Mouse (Mus musculus) forebrain, embryonic 14.5 days (tissue): ENCODE results near the gene Syde1. TPM values are rescaled to one million over a fixed set of nuclear protein-coding genes. Genes with fewer than 3 reads are reported as not detected.

Source experiments
- ATAC-seq: fragments of 200-750 bp; cut with Nextera tagmentation; 2 replicates; pipeline ENCODE4 v1.8.0; 2017; ENCODE audit warnings: mild to moderate bottlenecking, moderate library complexity
- DNase-seq: peaks from one replicate; pipeline ENCODE4 v3.0.0-alpha.2; 2015; ENCODE audit warnings: low spot score
- H3K27ac ChIP-seq: fragments of 300-500 bp; sonication (generic); 2 replicates; pipeline ENCODE4 v1.5.1; 2014; ENCODE audit warnings: low read depth, mild to moderate bottlenecking, control low read depth, low read length, moderate library complexity
- H3K27me3 ChIP-seq: fragments of 300-500 bp; sonication (generic); replicated peaks from 2 replicates; pipeline ENCODE4 v1.6.1; 2014; ENCODE audit warnings: low read length, control low read depth, mixed read lengths; ENCODE audit not compliant: control insufficient read depth, insufficient read depth
- H3K36me3 ChIP-seq: fragments of 300-500 bp; sonication (generic); 2 replicates; pipeline ENCODE4 v1.6.1; 2014; ENCODE audit warnings: low read length, control low read depth; ENCODE audit not compliant: control insufficient read depth, insufficient read depth
- H3K4me1 ChIP-seq: fragments of 300-500 bp; sonication (generic); 2 replicates; pipeline ENCODE4 v1.6.1; 2014; ENCODE audit warnings: antibody characterized with exemption, low read length, control low read depth; ENCODE audit not compliant: control insufficient read depth, insufficient read depth
- H3K4me2 ChIP-seq: fragments of 300-500 bp; sonication (generic); 2 replicates; pipeline ENCODE4 v1.6.1; 2014; ENCODE audit warnings: mild to moderate bottlenecking, control low read depth, low read length
- H3K4me3 ChIP-seq: fragments of 300-500 bp; sonication (generic); 2 replicates; pipeline ENCODE4 v1.5.1; 2014; ENCODE audit warnings: low read depth, low read length, control low read depth
- H3K9ac ChIP-seq: fragments of 300-500 bp; sonication (generic); 2 replicates; pipeline ENCODE4 v1.6.1; 2014; ENCODE audit warnings: mild to moderate bottlenecking, low read length, control low read depth, moderate library complexity
- H3K9me3 ChIP-seq: fragments of 300-500 bp; sonication (generic); replicated peaks from 2 replicates; pipeline ENCODE4 v1.6.1; 2016; ENCODE audit warnings: low read length, control low read depth, mixed read lengths; ENCODE audit not compliant: control insufficient read depth
- WGBS: fragments of 180-500 bp; shearing (Covaris S2); extraction: QIAGEN DNeasy Blood & Tissue Kit; methylation state at CpG from one replicate; pipeline ENCODE4 v1.1.7; 2014; 5-methylcytosine and 5-hydroxymethylcytosine counted together
- polyA plus RNA-seq: library from polyadenylated mRNA; unstranded; fragments of >200 nt; fragmentation: Nextera tagmentation; extraction: Ambion mirVana; gene quantifications from 2 replicates; pipeline ENCODE4 v1.2.1, GENCODE M21; 2014

The Syde1 gene
- polyA plus RNA-seq, 1 experiment from 2014 or later, result 4.4 TPM

- H3K9ac ChIP-seq, result no peak overlapping the region
- no peaks in the 10 kb centered on the region; the same call in 1 of the 2 replicates for H3K36me3 ChIP-seq
- no peaks in the 10 kb centered on the region for H3K27me3 ChIP-seq
- no peak overlapping the region for H3K27ac ChIP-seq
- no peak for ATAC-seq
- no peak overlapping the region for H3K4me3 ChIP-seq
- no peak for DNase-seq
- 0 out of 2 replicates have a peak, but pooled peaks cover 5% of the 10 kb centered on the region for H3K4me1 ChIP-seq
- 82% methylated on average over 6 of the region's 6 CpGs for WGBS
- H3K4me2 ChIP-seq, result no peak overlapping the region
- no peaks in the 10 kb centered on the region for H3K9me3 ChIP-seq
These were observed 2.4 kb upstream of the Syde1 start for GRCm38 (mm10) chr10:78594157-78594556.

GRCm38 (mm10) chr10:78593736-78594135 is 2.0 kb upstream of the Syde1 start:
- Histone ChIP-seq H3K4me3 (no peak overlapping the region), H3K36me3 (peaks cover 3% of the 10 kb centered on the region; the same call in 1 of the 2 replicates), H3K27ac (no peak overlapping the region), H3K9ac (no peak overlapping the region), H3K4me1 (0 out of 2 replicates have a peak, but pooled peaks cover 5% of the 10 kb centered on the region), H3K27me3 (no peaks in the 10 kb centered on the region), H3K4me2 (no peak overlapping the region), H3K9me3 (no peaks in the 10 kb centered on the region)
- WGBS, result 93% methylated on average over 5 of the region's 5 CpGs
- DNase-seq (no peak), ATAC-seq (no peak)

GRCm38 (mm10) chr10:78592856-78593379 is 1.2 kb upstream of the Syde1 start:
- 88% methylated on average over 4 of the region's 4 CpGs for WGBS
- Histone ChIP-seq H3K4me3 (no peak overlapping the region), H3K4me2 (no peak overlapping the region), H3K27me3 (no peaks in the 10 kb centered on the region), H3K27ac (no peak overlapping the region), H3K36me3 (peaks cover 6% of the 10 kb centered on the region; the same call in 1 of the 2 replicates), H3K9ac (no peak overlapping the region), H3K4me1 (0 out of 2 replicates have a peak, but pooled peaks cover 5% of the 10 kb centered on the region), H3K9me3 (no peaks in the 10 kb centered on the region)
- ATAC-seq, result no peak
- no peak for DNase-seq

DNA sequence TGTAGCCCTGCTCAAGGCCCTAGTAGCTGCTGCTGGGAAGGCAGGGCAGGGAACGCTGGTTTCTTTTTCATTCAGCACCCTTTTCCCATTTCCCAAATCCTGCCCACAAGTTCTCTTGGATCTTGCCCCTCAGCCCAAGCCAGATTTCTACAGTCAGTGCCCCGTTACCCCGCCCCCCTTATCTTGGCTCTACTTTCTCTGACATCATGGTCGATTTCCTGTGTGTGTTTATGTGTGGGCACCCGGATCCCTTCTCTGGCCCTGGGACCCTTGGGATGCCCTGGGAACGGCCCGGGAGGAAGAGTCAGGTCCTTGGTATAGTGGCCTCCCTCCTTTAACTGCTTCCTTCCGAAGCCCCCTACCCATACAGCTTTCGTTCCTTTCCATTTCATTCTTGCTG is 1.0 kb downstream of the Syde1 start:
- peak overlapping the region; percentile 71 for H3K9ac ChIP-seq
- peaks cover 14% of the 10 kb centered on the region; the same call in 1 of the 2 replicates for H3K36me3 ChIP-seq
- peak overlapping the region; percentile 43 for H3K4me3 ChIP-seq
- H3K4me2 ChIP-seq, result peak overlapping the region; percentile 69
- ATAC-seq (0 out of 2 replicates have a peak, but pooled peaks have one; percentile 4), DNase-seq (no peak)
- no peak overlapping the region for H3K27ac ChIP-seq
- 0 out of 2 replicates have a peak, but pooled peaks cover 5% of the 10 kb centered on the region for H3K4me1 ChIP-seq
- H3K27me3 ChIP-seq, result no peaks in the 10 kb centered on the region
- H3K9me3 ChIP-seq, result no peaks in the 10 kb centered on the region
- WGBS, result 45% methylated on average over 9 of the region's 9 CpGs

DNA sequence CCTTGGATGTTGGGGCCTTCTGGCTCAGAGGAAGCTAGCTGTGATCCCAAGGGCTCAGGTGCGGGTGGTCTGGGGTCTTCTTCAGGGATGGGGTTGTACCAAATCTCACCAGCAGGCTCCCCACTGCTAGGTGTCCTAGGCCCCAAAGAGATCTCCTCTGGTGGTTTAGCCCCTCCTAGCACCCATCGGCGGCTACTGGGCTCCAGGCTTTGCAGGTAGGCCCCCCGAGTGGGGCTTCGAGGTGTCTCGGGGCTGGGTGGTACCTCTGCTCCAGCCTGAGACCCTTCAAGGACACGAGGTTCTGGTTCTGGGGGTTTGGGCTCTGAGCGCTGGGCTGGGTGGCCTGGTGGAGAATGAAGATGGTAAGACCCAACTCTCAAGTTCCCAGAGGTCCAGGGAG is 1.9 kb downstream of the Syde1 start:
- Histone ChIP-seq H3K27ac (no peak overlapping the region), H3K36me3 (peaks cover 22% of the 10 kb centered on the region), H3K4me2 (no peak overlapping the region), H3K4me1 (0 out of 2 replicates have a peak, but pooled peaks cover 5% of the 10 kb centered on the region), H3K9me3 (no peaks in the 10 kb centered on the region), H3K4me3 (no peak overlapping the region), H3K9ac (no peak overlapping the region), H3K27me3 (no peaks in the 10 kb centered on the region)
- ATAC-seq (no peak), DNase-seq (no peak)
- WGBS, result 94% methylated on average over 8 of the region's 8 CpGs

DNA sequence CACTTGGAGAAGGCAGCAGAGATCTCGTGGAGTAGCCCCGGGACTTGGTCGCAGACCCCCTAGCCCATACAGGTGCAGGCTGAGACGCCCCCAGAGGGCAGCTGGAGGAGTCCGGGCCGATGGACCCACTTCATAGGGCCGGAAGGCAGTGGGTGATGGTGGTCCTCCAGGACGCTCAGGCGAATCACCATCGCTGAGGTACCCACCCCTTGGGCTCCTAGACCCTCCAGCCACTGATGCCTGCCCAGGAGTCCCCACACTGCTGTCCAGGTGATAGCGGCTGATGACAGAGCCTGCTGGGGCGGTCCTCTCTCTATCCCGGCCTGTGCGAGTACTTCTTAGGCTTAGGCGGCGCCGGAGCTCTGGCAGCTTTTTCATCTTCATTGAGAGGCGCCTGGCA is 2.5 kb downstream of the Syde1 start:
- Histone ChIP-seq H3K36me3 (peaks cover 26% of the 10 kb centered on the region), H3K27me3 (no peaks in the 10 kb centered on the region), H3K27ac (no peak overlapping the region), H3K9me3 (no peaks in the 10 kb centered on the region), H3K9ac (no peak overlapping the region), H3K4me2 (no peak overlapping the region), H3K4me1 (0 out of 2 replicates have a peak, but pooled peaks cover 5% of the 10 kb centered on the region), H3K4me3 (no peak overlapping the region)
- DNase-seq (no peak), ATAC-seq (no peak)
- 96% methylated on average over 18 of the region's 18 CpGs for whole genome bisulfite sequencing

DNA sequence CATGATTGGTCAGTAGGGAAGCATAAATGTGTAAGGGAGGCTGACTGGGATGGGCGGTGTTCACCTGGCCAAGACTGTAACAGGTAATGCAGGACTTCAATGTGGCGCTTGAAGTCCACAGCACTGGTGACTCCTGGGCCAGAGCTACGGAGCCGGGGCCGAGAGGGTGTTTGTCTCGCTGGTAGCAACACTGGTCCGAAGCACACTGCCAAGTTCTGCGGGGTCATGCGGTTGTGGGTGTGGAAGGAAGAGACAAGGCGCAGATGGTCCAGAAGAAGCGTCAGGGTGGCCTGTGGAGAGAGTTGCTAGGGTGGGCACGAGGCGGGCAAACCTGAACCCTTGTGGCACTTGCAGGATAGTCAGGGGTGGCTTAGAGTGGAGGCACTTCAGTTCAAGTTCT is 5.7 kb downstream of the Syde1 start:
- H3K9ac ChIP-seq, result no peak overlapping the region
- DNase-seq (no peak), ATAC-seq (no peak)
- no peak overlapping the region for H3K4me2 ChIP-seq
- no peak overlapping the region for H3K27ac ChIP-seq
- no peaks in the 10 kb centered on the region for H3K9me3 ChIP-seq
- H3K4me1 ChIP-seq, result no peaks in the 10 kb centered on the region
- no peak overlapping the region for H3K4me3 ChIP-seq
- no peaks in the 10 kb centered on the region for H3K27me3 ChIP-seq
- WGBS, result 97% methylated on average over 13 of the region's 13 CpGs
- H3K36me3 ChIP-seq, result peaks cover 46% of the 10 kb centered on the region

DNA sequence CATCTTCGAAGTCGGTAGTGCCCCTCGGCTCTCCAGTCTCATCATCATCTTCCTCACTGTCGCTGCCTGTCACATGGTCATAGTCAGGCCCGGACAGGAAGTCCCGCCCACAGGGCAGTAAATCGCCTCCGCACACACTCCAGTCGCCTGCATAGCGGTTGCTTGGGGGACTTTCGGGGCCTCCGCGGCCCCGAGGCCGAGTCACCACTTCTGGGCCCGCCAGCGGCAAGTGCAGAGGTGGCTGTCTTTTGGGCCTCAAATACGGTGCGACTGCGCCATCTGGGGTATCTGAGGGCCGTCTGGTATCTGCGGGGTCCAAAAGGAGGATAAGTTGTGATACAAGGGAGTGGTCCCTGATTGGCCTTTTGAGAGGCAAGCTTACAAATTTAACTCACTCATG is 6.2 kb downstream of the Syde1 start:
- H3K9me3 ChIP-seq, result no peaks in the 10 kb centered on the region
- H3K36me3 ChIP-seq, result peaks cover 46% of the 10 kb centered on the region
- 91% methylated on average over 22 of the region's 22 CpGs for WGBS
- no peak overlapping the region for H3K9ac ChIP-seq
- no peak overlapping the region for H3K4me2 ChIP-seq
- no peak overlapping the region for H3K4me3 ChIP-seq
- ATAC-seq, result no peak
- DNase-seq, result no peak
- H3K27ac ChIP-seq, result no peak overlapping the region
- H3K4me1 ChIP-seq, result no peaks in the 10 kb centered on the region
- no peaks in the 10 kb centered on the region for H3K27me3 ChIP-seq

- no peak for ATAC-seq
- H3K9ac ChIP-seq, result no peak overlapping the region
- H3K36me3 ChIP-seq, result peaks cover 47% of the 10 kb centered on the region
- no peak overlapping the region for H3K4me3 ChIP-seq
- H3K4me2 ChIP-seq, result no peak overlapping the region
- no peaks in the 10 kb centered on the region for H3K4me1 ChIP-seq
- H3K27ac ChIP-seq, result no peak overlapping the region
- H3K27me3 ChIP-seq, result no peaks in the 10 kb centered on the region
- WGBS, result 74% methylated on average over 1 of the region's 1 CpGs
- DNase-seq, result no peak
- no peaks in the 10 kb centered on the region for H3K9me3 ChIP-seq
These were observed 6.8 kb downstream of the Syde1 start for GRCm38 (mm10) chr10:78584996-78585395.
